ENCODE assay signal across 21 mouse cellular contexts in genomic region chr13:109247061-109247460, GRCm38 (mm10).
A peak's percentile ranks its signal among the peaks of the same experiment; 100 is the strongest.
DNase-seq lines count a peak whose midpoint lies in the region; ATAC-seq lines count a peak whose summit lies in the region.
"Had no signal": no experiment of that assay in that cellular context is flagged by ENCODE, and none has a peak within 500 bp of the region (broad histone marks: within the 10 kb centered on the region; RNA-seq: fewer than 3 reads in every experiment).

No protein-coding gene starts in this region.

- WGBS in liver, embryonic 12.5 days (ENCODE audit: insufficient replicate concordance): 45% methylated on average over 4 of the region's 4 CpGs
- WGBS in liver, embryonic 16.5 days (ENCODE audit: insufficient replicate concordance): 32% methylated on average over 4 of the region's 4 CpGs
- 53% methylated on average over 4 of the region's 4 CpGs for WGBS in heart, embryonic 11.5 days (ENCODE audit: insufficient replicate concordance)

- no peak for DNase-seq in cerebellum, adult 11 months
- DNase-seq: adrenal gland, adult 2 months; adrenal gland, postnatal 25 days; cerebellum, adult 2 months; cerebellum, adult 9-11 months; cerebellum, postnatal 25 days; gastrocnemius, postnatal 10 days; gastrocnemius, postnatal 36 days; heart, adult 2 months had no signal

- H3K9ac ChIP-seq in liver, embryonic 12.5 days: no peak overlapping the region
- no peak overlapping the region for H3K9ac ChIP-seq in liver, embryonic 16.5 days (ENCODE audit: low read depth, low read length)
- H3K9ac ChIP-seq in heart, embryonic 11.5 days (ENCODE audit: low read depth, low read length): no peak overlapping the region
- H3K9ac ChIP-seq: forebrain, embryonic 13.5 days; hindbrain, embryonic 12.5 days; hindbrain, embryonic 15.5 days had no signal

- no peaks in the 10 kb centered on the region for H3K36me3 ChIP-seq in liver, embryonic 12.5 days
- no peaks in the 10 kb centered on the region for H3K36me3 ChIP-seq in liver, embryonic 16.5 days (ENCODE audit: control insufficient read depth, insufficient read depth)
- no peaks in the 10 kb centered on the region for H3K36me3 ChIP-seq in heart, embryonic 11.5 days (ENCODE audit: control insufficient read depth, insufficient read depth, low read length)
- H3K36me3 ChIP-seq: forebrain, embryonic 10.5 days; heart, embryonic 10.5 days; hindbrain, embryonic 12.5 days; hindbrain, embryonic 15.5 days had no signal

- ATAC-seq in common myeloid progenitor, adult 5-6 weeks (replicated peaks; ENCODE audit: low read depth, poor library complexity, severe bottlenecking): 0 out of 2 replicates have a peak, but pooled peaks have one; percentile 31
- ATAC-seq in liver, embryonic 12.5 days: peak; percentile 78
- peak; percentile 32; the same call in 1 of the 2 replicates for ATAC-seq in liver, embryonic 16.5 days (ENCODE audit: low read depth)
- peak; percentile 87 for ATAC-seq in megakaryocyte-erythroid progenitor cell, adult 5-6 weeks (replicated peaks; ENCODE audit: low FRiP score, low TSS enrichment, poor library complexity, severe bottlenecking)
- ATAC-seq in heart, embryonic 11.5 days (replicated peaks; ENCODE audit: insufficient number of reproducible peaks, low FRiP score, low TSS enrichment): no peak
- ATAC-seq: CD4-positive, CD25-positive, alpha-beta regulatory T cell, adult 4 months; forebrain, embryonic 13.5 days; forebrain, embryonic 16.5 days had no signal

- no peak overlapping the region for H3K4me3 ChIP-seq in liver, embryonic 12.5 days
- H3K4me3 ChIP-seq in liver, embryonic 16.5 days (ENCODE audit: low read depth, low read length): no peak overlapping the region
- no peak overlapping the region for H3K4me3 ChIP-seq in heart, embryonic 11.5 days (ENCODE audit: low read depth, low read length)
- H3K4me3 ChIP-seq: forebrain, embryonic 10.5 days; forebrain, embryonic 13.5 days; heart, adult 2 months; heart, embryonic 10.5 days; hindbrain, embryonic 12.5 days; hindbrain, embryonic 15.5 days had no signal

- no peaks in the 10 kb centered on the region for H3K27me3 ChIP-seq in liver, embryonic 12.5 days (replicated peaks)
- H3K27me3 ChIP-seq in liver, embryonic 16.5 days (ENCODE audit: control insufficient read depth, insufficient read depth, low read depth, low read length): no peaks in the 10 kb centered on the region
- no peaks in the 10 kb centered on the region for H3K27me3 ChIP-seq in heart, embryonic 11.5 days (ENCODE audit: control insufficient read depth, insufficient read depth, low read length)
- H3K27me3 ChIP-seq: forebrain, embryonic 13.5 days; hindbrain, embryonic 12.5 days; hindbrain, embryonic 15.5 days had no signal

- H3K27ac ChIP-seq in liver, embryonic 12.5 days: no peak overlapping the region
- H3K27ac ChIP-seq in liver, embryonic 16.5 days (ENCODE audit: low read length): no peak overlapping the region
- H3K27ac ChIP-seq in heart, embryonic 11.5 days (ENCODE audit: low read depth, low read length): no peak overlapping the region
- H3K27ac ChIP-seq: forebrain, embryonic 10.5 days; forebrain, embryonic 13.5 days; heart, embryonic 10.5 days; hindbrain, embryonic 12.5 days; hindbrain, embryonic 15.5 days had no signal

- no peak overlapping the region for H3K4me2 ChIP-seq in liver, embryonic 12.5 days
- H3K4me2 ChIP-seq in liver, embryonic 16.5 days (ENCODE audit: low read depth, low read length): no peak overlapping the region
- H3K4me2 ChIP-seq in heart, embryonic 11.5 days: no peak overlapping the region
- H3K4me2 ChIP-seq: forebrain, embryonic 13.5 days; hindbrain, embryonic 12.5 days; hindbrain, embryonic 15.5 days had no signal

- H3K4me1 ChIP-seq in liver, embryonic 12.5 days: no peaks in the 10 kb centered on the region
- no peaks in the 10 kb centered on the region for H3K4me1 ChIP-seq in liver, embryonic 16.5 days (ENCODE audit: control insufficient read depth, low read depth, low read length)
- H3K4me1 ChIP-seq in heart, embryonic 11.5 days (ENCODE audit: control insufficient read depth, insufficient read depth, low read length): no peaks in the 10 kb centered on the region
- H3K4me1 ChIP-seq: hindbrain, embryonic 12.5 days had no signal

- no peaks in the 10 kb centered on the region for H3K9me3 ChIP-seq in liver, embryonic 12.5 days (replicated peaks)
- H3K9me3 ChIP-seq in liver, embryonic 16.5 days (replicated peaks; ENCODE audit: control insufficient read depth, low read length): no peaks in the 10 kb centered on the region
- no peaks in the 10 kb centered on the region for H3K9me3 ChIP-seq in heart, embryonic 11.5 days (replicated peaks; ENCODE audit: control insufficient read depth, low read length)
- H3K9me3 ChIP-seq: forebrain, embryonic 10.5 days; forebrain, embryonic 13.5 days; heart, embryonic 10.5 days; hindbrain, embryonic 12.5 days; hindbrain, embryonic 15.5 days had no signal
